ENCODE assay signal across 35 mouse cellular contexts in the genomic region with DNA sequence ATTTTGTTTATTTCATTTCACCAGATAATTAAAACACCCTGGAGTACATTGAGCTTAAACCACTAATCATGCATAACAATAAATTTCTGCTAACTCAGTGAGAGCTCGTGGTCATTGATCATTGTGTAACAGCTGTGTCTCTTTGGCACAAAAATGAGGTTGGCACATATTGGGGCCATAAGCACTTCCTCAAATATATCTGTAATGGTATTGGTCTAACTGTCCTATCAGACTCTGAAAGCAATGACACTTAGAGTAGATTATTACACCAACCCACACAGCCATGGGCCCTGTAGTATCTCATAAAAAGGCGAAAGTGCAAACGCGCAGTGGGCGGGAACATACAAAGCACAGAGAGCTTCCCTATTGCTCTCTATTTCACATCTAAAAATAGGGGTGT.
"Had no signal": no experiment of that assay in that cellular context is flagged by ENCODE, and none has a peak within 500 bp of the region (broad histone marks: within the 10 kb centered on the region; RNA-seq: fewer than 3 reads in every experiment).

No protein-coding gene starts in this region.

- H3K4me1 ChIP-seq: heart, embryonic 10.5 days; heart, embryonic 12.5 days; heart, embryonic 13.5 days; heart, embryonic 15.5 days; hindbrain, embryonic 10.5 days; hindbrain, embryonic 12.5 days; hindbrain, embryonic 13.5 days; hindbrain, embryonic 15.5 days; intestine, embryonic 15.5 days; kidney, embryonic 15.5 days had no signal

- H3K4me3 ChIP-seq: heart, embryonic 10.5 days; heart, embryonic 12.5 days; heart, embryonic 13.5 days; heart, embryonic 15.5 days; hindbrain, embryonic 10.5 days; hindbrain, embryonic 12.5 days; hindbrain, embryonic 13.5 days; hindbrain, embryonic 15.5 days; intestine, embryonic 15.5 days; kidney, embryonic 15.5 days; layer of hippocampus, adult 2 months; left cerebral cortex, adult 2 months had no signal

- ATAC-seq: hindbrain, embryonic 16.5 days; hindbrain, postnatal 0 days; inflammation-experienced regulatory T-cells, adult 6 months; intestine, embryonic 15.5 days; intestine, embryonic 16.5 days; intestine, postnatal 0 days had no signal

- H3K36me3 ChIP-seq: heart, embryonic 10.5 days; heart, embryonic 12.5 days; heart, embryonic 13.5 days; heart, embryonic 15.5 days; hindbrain, embryonic 10.5 days; hindbrain, embryonic 12.5 days; hindbrain, embryonic 15.5 days; intestine, embryonic 15.5 days; kidney, embryonic 15.5 days had no signal

- H3K4me2 ChIP-seq: heart, embryonic 12.5 days; heart, embryonic 13.5 days; heart, embryonic 15.5 days; hindbrain, embryonic 12.5 days; hindbrain, embryonic 13.5 days; hindbrain, embryonic 14.5 days; hindbrain, embryonic 15.5 days; intestine, embryonic 15.5 days; kidney, embryonic 15.5 days had no signal

- H3K27me3 ChIP-seq: heart, embryonic 12.5 days; heart, embryonic 13.5 days; heart, embryonic 15.5 days; hindbrain, embryonic 12.5 days; hindbrain, embryonic 13.5 days; hindbrain, embryonic 15.5 days; intestine, embryonic 15.5 days; kidney, embryonic 15.5 days had no signal

- H3K27ac ChIP-seq: heart, embryonic 10.5 days; heart, embryonic 13.5 days; heart, embryonic 15.5 days; hindbrain, embryonic 10.5 days; hindbrain, embryonic 12.5 days; hindbrain, embryonic 13.5 days; hindbrain, embryonic 14.5 days; hindbrain, embryonic 15.5 days; hindbrain, postnatal 0 days; intestine, embryonic 15.5 days; kidney, embryonic 15.5 days; kidney, postnatal 0 days; layer of hippocampus, adult 2 months; left cerebral cortex, adult 2 months had no signal

- H3K9ac ChIP-seq: heart, embryonic 12.5 days; heart, embryonic 13.5 days; heart, embryonic 15.5 days; hindbrain, embryonic 12.5 days; hindbrain, embryonic 13.5 days; hindbrain, embryonic 14.5 days; hindbrain, embryonic 15.5 days; intestine, embryonic 15.5 days; kidney, embryonic 15.5 days had no signal

- DNase-seq: heart, postnatal 10 days; heart, postnatal 14 days; heart, postnatal 36 days; heart, postnatal 4 days; kidney, adult 11 months; kidney, adult 18-20 months; kidney, adult 2 months; kidney, adult 8-10 months; kidney, adult 9 months; kidney, postnatal 10 days; kidney, postnatal 14 days; kidney, postnatal 25 days; kidney, postnatal 36 days; kidney, postnatal 4 days; layer of hippocampus, adult 9-11 months; layer of hippocampus, postnatal 36 days had no signal

- H3K9me3 ChIP-seq: heart, embryonic 10.5 days; heart, embryonic 12.5 days; heart, embryonic 13.5 days; heart, embryonic 15.5 days; hindbrain, embryonic 10.5 days; hindbrain, embryonic 12.5 days; hindbrain, embryonic 13.5 days; hindbrain, embryonic 15.5 days; intestine, embryonic 15.5 days; kidney, embryonic 15.5 days had no signal
